Mouse (Mus musculus): Measurements from ENCODE around the gene Evi5l. TPM values are rescaled to one million over a fixed set of nuclear protein-coding genes. Genes with fewer than 3 reads are reported as not detected.

Gene Evi5l
- total RNA-seq, 1 experiment: 5.2 TPM

GRCm38 (mm10) chr8:4237814-4238433, 71.6 kb downstream of the Evi5l start:
- no peaks in the 10 kb centered on the region for H3K9me3 ChIP-seq (ENCODE audit: control insufficient read depth, insufficient read depth, low read depth, low read length)
- peaks cover 0 to 2% of the 10 kb centered on the region in 2 experiments; a peak in 2 of 4 replicates for H3K4me1 ChIP-seq (ENCODE audit: control insufficient read depth in 2 of 2, insufficient read depth in 2 of 2, low read length in 2 of 2, poor library complexity in 1 of 2)
- no peak for TF ChIP-seq CHD2 (IDR thresholded peaks at IDR 0.05; ENCODE audit: low read depth, low read length)
- no peak for TF ChIP-seq HCFC1 (IDR thresholded peaks at IDR 0.05; ENCODE audit: borderline replicate concordance, insufficient read depth, low read length)
- no peak for TF ChIP-seq ZNF384 (IDR thresholded peaks at IDR 0.05; ENCODE audit: low read depth, low read length)
- no peak for TF ChIP-seq ZC3H11A (IDR thresholded peaks at IDR 0.05; ENCODE audit: borderline replicate concordance, low read depth, low read length)
- TF ChIP-seq MAFK (IDR thresholded peaks at IDR 0.05; ENCODE audit: insufficient read depth, low read depth, low read length): no peak
- in situ Hi-C loops (cut with MboI; ENCODE audit: low sequenced_read_pairs in 2 of 2, unreplicated experiment in 2 of 2): no loop called here
- H3K27ac ChIP-seq (ENCODE audit: insufficient read depth, low read depth, low read length, poor library complexity, severe bottlenecking): peak overlapping the region; percentile 68
- no peaks in the 10 kb centered on the region for H3K36me3 ChIP-seq (ENCODE audit: control insufficient read depth, insufficient read depth, low read length, poor library complexity, severe bottlenecking)
- H3K9ac ChIP-seq (ENCODE audit: insufficient read depth, low read depth, low read length, poor library complexity, severe bottlenecking): peak overlapping the region; percentile 85
- peak overlapping the region; percentile 64 to 67 for H3K4me3 ChIP-seq (ENCODE audit: insufficient read depth in 1 of 2, low read depth in 1 of 2, low read length in 2 of 2, poor library complexity in 1 of 2, severe bottlenecking in 1 of 2)
- no peak for DNase-seq (ENCODE audit: low read depth, low spot score)

- H3K36me3 ChIP-seq (ENCODE audit: control insufficient read depth, insufficient read depth, low read length, poor library complexity, severe bottlenecking): peaks cover 7% of the 10 kb centered on the region
- peak within 1 kb of the TSS; percentile 92 for H3K9ac ChIP-seq (ENCODE audit: insufficient read depth, low read depth, low read length, poor library complexity, severe bottlenecking)
- TF ChIP-seq CHD2 (IDR thresholded peaks at IDR 0.05; ENCODE audit: low read depth, low read length) (0 out of 2 replicates have a peak, but pooled peaks have one; percentile 28), HCFC1 (IDR thresholded peaks at IDR 0.05; ENCODE audit: borderline replicate concordance, insufficient read depth, low read length) (peak; percentile 70), MAFK (IDR thresholded peaks at IDR 0.05; ENCODE audit: insufficient read depth, low read depth, low read length) (no peak), ZNF384 (IDR thresholded peaks at IDR 0.05; ENCODE audit: low read depth, low read length) (peak; percentile 91), ZC3H11A (IDR thresholded peaks at IDR 0.05; ENCODE audit: borderline replicate concordance, low read depth, low read length) (no peak)
- H3K4me1 ChIP-seq (ENCODE audit: control insufficient read depth in 2 of 2, insufficient read depth in 2 of 2, low read length in 2 of 2, poor library complexity in 1 of 2): peaks cover 0 to 2% of the 10 kb centered on the region in 2 experiments; a peak in 2 of 4 replicates
- peak within 1 kb of the TSS; percentile 64 to 81 for H3K4me3 ChIP-seq (ENCODE audit: insufficient read depth in 1 of 2, low read depth in 1 of 2, low read length in 2 of 2, poor library complexity in 1 of 2, severe bottlenecking in 1 of 2)
- peak within 1 kb of the TSS; percentile 69 for H3K27ac ChIP-seq (ENCODE audit: insufficient read depth, low read depth, low read length, poor library complexity, severe bottlenecking)
- H3K9me3 ChIP-seq (ENCODE audit: control insufficient read depth, insufficient read depth, low read depth, low read length): no peaks in the 10 kb centered on the region
- in situ Hi-C loops (cut with MboI; ENCODE audit: low sequenced_read_pairs in 2 of 2, unreplicated experiment in 2 of 2): no loop called here
- DNase-seq (ENCODE audit: low read depth, low spot score): peak; percentile 99
Observed at GRCm38 (mm10) chr8:4238434-4239192, 72.2 kb downstream of the Evi5l start, which contains the start of the genes Map2k7 and Gm49320. Gene Map2k7, plus strand, starts transcription at chr8:4238740. Gene Gm49320, plus strand, starts transcription at chr8:4238865.

- Histone ChIP-seq H3K9me3 (ENCODE audit: control insufficient read depth, insufficient read depth, low read depth, low read length) (no peaks in the 10 kb centered on the region), H3K27ac (ENCODE audit: insufficient read depth, low read depth, low read length, poor library complexity, severe bottlenecking) (no peak overlapping the region), H3K36me3 (ENCODE audit: control insufficient read depth, insufficient read depth, low read length, poor library complexity, severe bottlenecking) (peaks cover 14% of the 10 kb centered on the region), H3K4me3 (ENCODE audit: insufficient read depth in 1 of 2, low read depth in 1 of 2, low read length in 2 of 2, poor library complexity in 1 of 2, severe bottlenecking in 1 of 2) (peak overlapping the region; percentile 60 to 81), H3K4me1 (ENCODE audit: control insufficient read depth in 2 of 2, insufficient read depth in 2 of 2, low read length in 2 of 2, poor library complexity in 1 of 2) (peaks cover 0 to 2% of the 10 kb centered on the region in 2 experiments; a peak in 2 of 4 replicates), H3K9ac (ENCODE audit: insufficient read depth, low read depth, low read length, poor library complexity, severe bottlenecking) (peak overlapping the region; percentile 92)
- DNase-seq (ENCODE audit: low read depth, low spot score): no peak
- TF ChIP-seq MAFK (IDR thresholded peaks at IDR 0.05; ENCODE audit: insufficient read depth, low read depth, low read length) (no peak), ZC3H11A (IDR thresholded peaks at IDR 0.05; ENCODE audit: borderline replicate concordance, low read depth, low read length) (no peak), HCFC1 (IDR thresholded peaks at IDR 0.05; ENCODE audit: borderline replicate concordance, insufficient read depth, low read length) (no peak), CHD2 (IDR thresholded peaks at IDR 0.05; ENCODE audit: low read depth, low read length) (no peak), ZNF384 (IDR thresholded peaks at IDR 0.05; ENCODE audit: low read depth, low read length) (no peak)
- in situ Hi-C loops (cut with MboI; ENCODE audit: low sequenced_read_pairs in 2 of 2, unreplicated experiment in 2 of 2): no loop called here
Observed at GRCm38 (mm10) chr8:4239193-4239890, 73.0 kb downstream of the Evi5l start.

GRCm38 (mm10) chr8:4245061-4245460, 78.7 kb downstream of the Evi5l start:
- in situ Hi-C loops (cut with MboI; ENCODE audit: low sequenced_read_pairs in 2 of 2, unreplicated experiment in 2 of 2): no loop called here
- peaks cover 30% of the 10 kb centered on the region for H3K36me3 ChIP-seq (ENCODE audit: control insufficient read depth, insufficient read depth, low read length, poor library complexity, severe bottlenecking)
- no peak for TF ChIP-seq ZNF384 (IDR thresholded peaks at IDR 0.05; ENCODE audit: low read depth, low read length)
- no peak for TF ChIP-seq HCFC1 (IDR thresholded peaks at IDR 0.05; ENCODE audit: borderline replicate concordance, insufficient read depth, low read length)
- TF ChIP-seq MAFK (IDR thresholded peaks at IDR 0.05; ENCODE audit: insufficient read depth, low read depth, low read length): no peak
- TF ChIP-seq ZC3H11A (IDR thresholded peaks at IDR 0.05; ENCODE audit: borderline replicate concordance, low read depth, low read length): no peak
- no peak for TF ChIP-seq CHD2 (IDR thresholded peaks at IDR 0.05; ENCODE audit: low read depth, low read length)

More at GRCm38 (mm10) chr8:4245061-4245460, 78.7 kb downstream of the Evi5l start:
- Histone ChIP-seq H3K9me3 (ENCODE audit: control insufficient read depth, insufficient read depth, low read depth, low read length) (no peaks in the 10 kb centered on the region), H3K4me1 (ENCODE audit: control insufficient read depth in 2 of 2, insufficient read depth in 2 of 2, low read length in 2 of 2, poor library complexity in 1 of 2) (peaks cover 4 to 10% of the 10 kb centered on the region in 2 experiments; a peak in 2 of 4 replicates), H3K27ac (ENCODE audit: insufficient read depth, low read depth, low read length, poor library complexity, severe bottlenecking) (no peak overlapping the region), H3K4me3 (ENCODE audit: insufficient read depth in 1 of 2, low read depth in 1 of 2, low read length in 2 of 2, poor library complexity in 1 of 2, severe bottlenecking in 1 of 2) (no peak overlapping the region), H3K9ac (ENCODE audit: insufficient read depth, low read depth, low read length, poor library complexity, severe bottlenecking) (no peak overlapping the region)
- no peak for DNase-seq (ENCODE audit: low read depth, low spot score)

Measured in ES-E14 (cell line).